Mouse (Mus musculus): ENCODE data around the gene Hacl1. TPM values are rescaled to one million over a fixed set of nuclear protein-coding genes. Genes with fewer than 3 reads are reported as not detected.

Gene Hacl1
- polyA plus RNA-seq, 1 experiment = 4.3 TPM

GRCm38 (mm10) chr14:31555021-31555420 lies 86.1 kb downstream of the Hacl1 start:
- no peak for TF ChIP-seq POLR2A (IDR thresholded peaks at IDR 0.05; ENCODE audit: low read depth, low read length)
- TF ChIP-seq CTCF (IDR thresholded peaks at IDR 0.05; ENCODE audit: extremely low read depth, insufficient read length, insufficient replicate concordance, low read depth, low read length) = no peak
- Histone ChIP-seq H3K27me3 (ENCODE audit: control insufficient read depth, insufficient read depth, low read length) (no peaks in the 10 kb centered on the region), H3K4me3 (ENCODE audit: low read depth, low read length) (no peak overlapping the region), H3K36me3 (ENCODE audit: control insufficient read depth, insufficient read depth, low read length) (no peaks in the 10 kb centered on the region), H3K27ac (ENCODE audit: insufficient read depth, low read depth, low read length) (no peak overlapping the region), H3K4me1 (ENCODE audit: control insufficient read depth, insufficient read depth, insufficient read length, low read length) (no peaks in the 10 kb centered on the region)
- WGBS = 81% methylated on average over 7 of the region's 7 CpGs

Other genes with a start within 250 kb of the Hacl1 start
- gene Sh3bp5, start 205.2 kb downstream of the Hacl1 start, polyA plus RNA-seq (2012; rRNA removed) = 3.0 and 6.9 TPM in 2 replicates
- 14.5 and 24.0 TPM in 2 replicates for gene Eaf1, start 146.9 kb downstream of the Hacl1 start, polyA plus RNA-seq (2012; rRNA removed)
- 2.2 and 3.3 TPM in 2 replicates for gene Mettl6, start 146.2 kb downstream of the Hacl1 start, polyA plus RNA-seq (2012; rRNA removed)
- gene Colq, start 49.9 kb downstream of the Hacl1 start, polyA plus RNA-seq (2012; rRNA removed) = 0.39 and 0.77 TPM in 2 replicates
- not detected in 2 replicates for gene Gm49387, start 408 bp downstream of the Hacl1 start, polyA plus RNA-seq (2012; rRNA removed)
- 10.8 and 26.5 TPM in 2 replicates for gene Btd, start 258 bp downstream of the Hacl1 start, polyA plus RNA-seq (2012; rRNA removed)
- gene Ankrd28, start 189.4 kb upstream of the Hacl1 start, polyA plus RNA-seq (2012; rRNA removed) = 1.6 and 2.2 TPM in 2 replicates

All from small intestine, adult 2 months (tissue).